Mouse (Mus musculus): ENCODE data around the gene Itga9. TPM values are rescaled to one million over a fixed set of nuclear protein-coding genes. Genes with fewer than 3 reads are reported as not detected.

Gene Itga9
- total and polyA plus RNA-seq, 2 experiments from 2014 or later, result 10.7 to 61.5 TPM

DNA sequence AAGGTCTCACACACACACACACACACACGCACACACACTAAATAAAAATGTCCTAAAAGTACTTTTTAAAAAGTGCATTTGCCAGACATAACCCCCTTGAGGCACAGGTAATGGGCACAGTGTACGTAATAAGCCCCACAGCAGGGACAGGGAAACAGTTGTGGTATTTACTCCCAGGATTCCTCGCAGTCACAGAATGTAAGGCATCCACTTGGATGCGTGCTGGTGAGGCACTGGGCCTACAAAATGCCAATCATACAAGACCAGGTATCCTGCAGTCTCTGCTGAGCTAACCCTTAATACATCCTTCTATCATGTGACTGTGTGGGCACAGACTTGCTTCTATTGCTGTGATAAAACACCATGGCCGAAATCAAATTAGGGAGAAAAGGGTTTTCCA lies 342.0 kb downstream of the Itga9 start:
- no peaks in the 10 kb centered on the region for H3K9me3 ChIP-seq (replicated peaks; ENCODE audit: control insufficient read depth, low read length)
- peaks cover 47% of the 10 kb centered on the region for H3K4me1 ChIP-seq (ENCODE audit: control insufficient read depth, insufficient read depth)
- no peak overlapping the region for H3K27ac ChIP-seq (ENCODE audit: low read depth)
- H3K4me3 ChIP-seq (ENCODE audit: low read depth, low read length), result no peak overlapping the region
- no peak overlapping the region for H3K4me2 ChIP-seq (ENCODE audit: low read depth, low read length)
- ATAC-seq (ENCODE audit: insufficient read depth, low read depth) (no peak), DNase-seq (ENCODE audit: low spot score) (no peak)
- no peaks in the 10 kb centered on the region for H3K36me3 ChIP-seq (replicated peaks; ENCODE audit: control insufficient read depth, insufficient read depth, low read length)
- no peaks in the 10 kb centered on the region for H3K27me3 ChIP-seq (ENCODE audit: control insufficient read depth, insufficient read depth, low read length)
- no peak overlapping the region for H3K9ac ChIP-seq (replicated peaks; ENCODE audit: low read depth, low read length)
- WGBS, result 56% methylated on average over 5 of the region's 5 CpGs
- TF ChIP-seq EP300 (IDR thresholded peaks at IDR 0.05; ENCODE audit: low read depth) (no peak), CTCF (IDR thresholded peaks at IDR 0.05; ENCODE audit: low read depth) (no peak)

DNA sequence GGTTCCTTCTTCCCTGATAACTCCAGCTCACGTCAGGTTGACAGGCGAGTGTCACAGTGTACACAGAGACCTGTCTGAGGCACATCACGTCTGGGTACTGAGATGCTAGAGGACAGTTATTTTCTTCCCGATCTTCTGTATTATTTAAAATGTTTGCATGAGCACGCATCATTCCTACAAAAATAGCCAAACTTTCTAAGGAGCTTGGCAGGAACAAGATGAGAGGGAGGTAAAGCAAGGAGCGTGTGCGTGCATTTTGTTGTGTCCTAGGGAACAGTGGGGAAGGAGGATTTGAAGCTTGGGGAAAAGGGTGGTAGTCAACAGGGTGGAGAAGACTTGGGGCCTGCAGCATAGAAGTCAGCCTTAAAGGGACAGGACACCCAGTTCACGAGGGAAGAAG lies 342.6 kb downstream of the Itga9 start:
- Histone ChIP-seq H3K27ac (ENCODE audit: low read depth) (no peak overlapping the region), H3K4me2 (ENCODE audit: low read depth, low read length) (no peak overlapping the region), H3K36me3 (replicated peaks; ENCODE audit: control insufficient read depth, insufficient read depth, low read length) (no peaks in the 10 kb centered on the region), H3K4me3 (ENCODE audit: low read depth, low read length) (no peak overlapping the region), H3K9me3 (replicated peaks; ENCODE audit: control insufficient read depth, low read length) (no peaks in the 10 kb centered on the region), H3K27me3 (ENCODE audit: control insufficient read depth, insufficient read depth, low read length) (no peaks in the 10 kb centered on the region), H3K4me1 (ENCODE audit: control insufficient read depth, insufficient read depth) (peaks cover 43% of the 10 kb centered on the region), H3K9ac (replicated peaks; ENCODE audit: low read depth, low read length) (no peak overlapping the region)
- no peak for TF ChIP-seq CTCF (IDR thresholded peaks at IDR 0.05; ENCODE audit: low read depth)
- no peak for TF ChIP-seq EP300 (IDR thresholded peaks at IDR 0.05; ENCODE audit: low read depth)
- DNase-seq (ENCODE audit: low spot score), result no peak
- no peak for ATAC-seq (ENCODE audit: insufficient read depth, low read depth)
- 80% methylated on average over 8 of the region's 8 CpGs for WGBS

DNA sequence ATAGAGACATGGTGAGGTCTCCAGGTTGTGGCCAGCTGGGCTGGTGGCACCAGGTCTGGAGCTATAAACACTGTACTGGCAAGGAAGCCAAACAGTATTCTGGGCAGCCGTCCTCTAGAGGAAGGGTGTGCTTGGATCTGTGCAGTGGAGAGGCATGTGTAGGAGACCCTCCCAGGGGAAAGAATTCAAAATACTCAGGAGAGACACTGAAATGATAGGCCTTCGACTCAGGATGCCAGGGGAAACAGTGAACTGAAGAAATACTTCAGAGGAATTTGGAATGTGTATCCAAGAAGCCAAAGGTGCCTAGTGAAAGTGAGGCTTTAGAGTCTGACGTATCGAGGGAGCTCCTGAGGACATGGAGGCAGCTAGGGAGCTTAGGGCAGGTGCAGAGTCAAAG lies 343.2 kb downstream of the Itga9 start:
- 48% methylated on average over 4 of the region's 4 CpGs for WGBS
- DNase-seq (ENCODE audit: low spot score) (no peak), ATAC-seq (ENCODE audit: insufficient read depth, low read depth) (no peak)
- H3K9me3 ChIP-seq (replicated peaks; ENCODE audit: control insufficient read depth, low read length), result no peaks in the 10 kb centered on the region
- no peak overlapping the region for H3K4me3 ChIP-seq (ENCODE audit: low read depth, low read length)
- no peaks in the 10 kb centered on the region for H3K36me3 ChIP-seq (replicated peaks; ENCODE audit: control insufficient read depth, insufficient read depth, low read length)
- no peak overlapping the region for H3K9ac ChIP-seq (replicated peaks; ENCODE audit: low read depth, low read length)
- H3K4me1 ChIP-seq (ENCODE audit: control insufficient read depth, insufficient read depth), result peaks cover 38% of the 10 kb centered on the region
- H3K27ac ChIP-seq (ENCODE audit: low read depth), result no peak overlapping the region
- TF ChIP-seq EP300 (IDR thresholded peaks at IDR 0.05; ENCODE audit: low read depth), result no peak
- no peak for TF ChIP-seq CTCF (IDR thresholded peaks at IDR 0.05; ENCODE audit: low read depth)
- no peaks in the 10 kb centered on the region for H3K27me3 ChIP-seq (ENCODE audit: control insufficient read depth, insufficient read depth, low read length)
- H3K4me2 ChIP-seq (ENCODE audit: low read depth, low read length), result no peak overlapping the region

DNA sequence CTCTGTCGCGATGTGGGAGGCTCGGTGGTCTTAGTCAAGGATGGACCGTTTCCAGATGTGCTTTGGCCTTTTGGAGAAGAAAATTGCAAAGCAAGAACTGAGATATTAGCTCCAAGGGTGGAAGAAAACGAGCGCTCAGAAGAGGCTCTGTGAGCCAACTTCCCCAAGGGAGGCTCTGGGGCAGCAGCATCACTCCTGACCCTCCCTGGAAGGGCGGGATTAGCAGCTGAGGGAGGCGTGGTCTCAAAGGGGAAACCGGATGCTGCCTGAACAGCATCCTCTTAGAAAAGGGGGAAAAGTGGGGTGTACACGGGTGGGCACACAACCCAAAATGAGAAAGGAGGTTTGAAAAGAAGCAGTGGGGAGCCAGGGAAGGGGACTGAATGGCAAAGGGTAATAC lies 343.6 kb downstream of the Itga9 start:
- H3K4me2 ChIP-seq (ENCODE audit: low read depth, low read length), result no peak overlapping the region
- no peak overlapping the region for H3K9ac ChIP-seq (replicated peaks; ENCODE audit: low read depth, low read length)
- no peak for ATAC-seq (ENCODE audit: insufficient read depth, low read depth)
- H3K27ac ChIP-seq (ENCODE audit: low read depth), result no peak overlapping the region
- no peak for DNase-seq (ENCODE audit: low spot score)
- WGBS, result 67% methylated on average over 10 of the region's 10 CpGs
- peaks cover 37% of the 10 kb centered on the region for H3K4me1 ChIP-seq (ENCODE audit: control insufficient read depth, insufficient read depth)
- H3K27me3 ChIP-seq (ENCODE audit: control insufficient read depth, insufficient read depth, low read length), result no peaks in the 10 kb centered on the region
- TF ChIP-seq CTCF (IDR thresholded peaks at IDR 0.05; ENCODE audit: low read depth), result no peak
- TF ChIP-seq EP300 (IDR thresholded peaks at IDR 0.05; ENCODE audit: low read depth), result no peak
- no peaks in the 10 kb centered on the region for H3K9me3 ChIP-seq (replicated peaks; ENCODE audit: control insufficient read depth, low read length)
- no peak overlapping the region for H3K4me3 ChIP-seq (ENCODE audit: low read depth, low read length)
- H3K36me3 ChIP-seq (replicated peaks; ENCODE audit: control insufficient read depth, insufficient read depth, low read length), result no peaks in the 10 kb centered on the region

Other genes with a start within 250 kb of the Itga9 start
- gene Eomes, start 128.5 kb upstream of the Itga9 start, total RNA-seq (2014; rRNA removed; ENCODE audit: low replicate concordance), result not detected in 2 replicates
- gene Eomes, start 128.5 kb upstream of the Itga9 start, polyA plus RNA-seq (2015; fragmentation: Nextera tagmentation; extraction: Ambion mirVana), result not detected in 2 replicates
- 56.4 and 57.6 TPM in 2 replicates for gene Golga4, start 100.4 kb upstream of the Itga9 start, total RNA-seq (2014; rRNA removed; ENCODE audit: low replicate concordance)
- 40.9 and 45.3 TPM in 2 replicates for gene Golga4, start 100.4 kb upstream of the Itga9 start, polyA plus RNA-seq (2015; fragmentation: Nextera tagmentation; extraction: Ambion mirVana)

Data from heart, postnatal 0 days (tissue).